Mouse (Mus musculus): ENCODE measurements around the gene Ptpru. TPM values are rescaled to one million over a fixed set of nuclear protein-coding genes. Genes with fewer than 3 reads are reported as not detected.
"Not testable (repeated sequence)": the region's sequence is repeated elsewhere in the genome, so short reads cannot be mapped to it uniquely, and the experiment has no call there.

Gene Ptpru
- total RNA-seq, 2 experiments from 2014 or later = 66.8 to 82.5 TPM

- peak in 1 of 2 experiments; percentile 21 for DNase-seq (ENCODE audit: low spot score in 2 of 2)
Measured at GRCm38 (mm10) chr4:131836891-131837491, 1.1 kb downstream of the Ptpru start.

- no peak for DNase-seq (ENCODE audit: low spot score in 2 of 2)
Measured at GRCm38 (mm10) chr4:131836351-131836881, 1.7 kb downstream of the Ptpru start.

GRCm38 (mm10) chr4:131833971-131834609, 4.0 kb downstream of the Ptpru start:
- peak; percentile 31 to 42 for DNase-seq (ENCODE audit: low spot score in 2 of 2)

GRCm38 (mm10) chr4:131832759-131833407, 5.2 kb downstream of the Ptpru start:
- no peak for DNase-seq (ENCODE audit: low spot score in 2 of 2)

- no peak for DNase-seq (ENCODE audit: low spot score in 2 of 2)
Measured at GRCm38 (mm10) chr4:131831546-131832045, 6.5 kb downstream of the Ptpru start.

GRCm38 (mm10) chr4:131829123-131829522, 9.0 kb downstream of the Ptpru start:
- no peak for DNase-seq (ENCODE audit: low spot score in 2 of 2)

- DNase-seq (ENCODE audit: low spot score in 2 of 2) = no peak
Measured at GRCm38 (mm10) chr4:131826905-131827304, 11.2 kb downstream of the Ptpru start.

- no peak for DNase-seq (ENCODE audit: low spot score in 2 of 2)
Measured at GRCm38 (mm10) chr4:131825830-131826229, 12.3 kb downstream of the Ptpru start.

- no peak for DNase-seq (ENCODE audit: low spot score in 2 of 2)
Measured at GRCm38 (mm10) chr4:131824939-131825338, 13.1 kb downstream of the Ptpru start.

- DNase-seq (ENCODE audit: low spot score in 2 of 2) = no peak
Measured at GRCm38 (mm10) chr4:131822583-131822982, 15.5 kb downstream of the Ptpru start.

GRCm38 (mm10) chr4:131821161-131821731, 16.8 kb downstream of the Ptpru start:
- DNase-seq (ENCODE audit: low spot score in 2 of 2) = no peak

GRCm38 (mm10) chr4:131818926-131819325, 19.2 kb downstream of the Ptpru start:
- DNase-seq (ENCODE audit: low spot score in 2 of 2) = no peak

- no peak for DNase-seq (ENCODE audit: low spot score in 2 of 2)
Measured at GRCm38 (mm10) chr4:131815774-131816173, 22.3 kb downstream of the Ptpru start.

- no peak for DNase-seq (ENCODE audit: low spot score in 2 of 2)
Measured at GRCm38 (mm10) chr4:131814869-131815268, 23.2 kb downstream of the Ptpru start.

GRCm38 (mm10) chr4:131813798-131814197, 24.3 kb downstream of the Ptpru start:
- DNase-seq (ENCODE audit: low spot score in 2 of 2) = no peak

- DNase-seq (ENCODE audit: low spot score in 2 of 2) = no peak
Measured at GRCm38 (mm10) chr4:131812458-131812857, 25.6 kb downstream of the Ptpru start.

- DNase-seq (ENCODE audit: low spot score in 2 of 2) = no peak
Measured at GRCm38 (mm10) chr4:131805255-131805654, 32.8 kb downstream of the Ptpru start.

- not testable (repeated sequence) for DNase-seq (ENCODE audit: low spot score in 2 of 2)
Measured at GRCm38 (mm10) chr4:131804732-131805131, 33.4 kb downstream of the Ptpru start.

GRCm38 (mm10) chr4:131803846-131804245, 34.2 kb downstream of the Ptpru start:
- no peak for DNase-seq (ENCODE audit: low spot score in 2 of 2)

GRCm38 (mm10) chr4:131798968-131799367, 39.1 kb downstream of the Ptpru start:
- DNase-seq (ENCODE audit: low spot score in 2 of 2) = no peak

GRCm38 (mm10) chr4:131797920-131798319, 40.2 kb downstream of the Ptpru start:
- no peak for DNase-seq (ENCODE audit: low spot score in 2 of 2)

GRCm38 (mm10) chr4:131797483-131797882, 40.6 kb downstream of the Ptpru start:
- DNase-seq (ENCODE audit: low spot score in 2 of 2) = peak; percentile 32 to 68
